Mouse (Mus musculus): Measurements from ENCODE around the gene Marc2. TPM values are rescaled to one million over a fixed set of nuclear protein-coding genes. Genes with fewer than 3 reads are reported as not detected.
A peak's percentile ranks its signal among the peaks of the same experiment; 100 is the strongest.

Marc2 gene
- polyA plus RNA-seq (2016; fragmentation: Nextera tagmentation; extraction: Ambion mirVana) = 72.9 and 98.6 TPM in 2 replicates

DNA sequence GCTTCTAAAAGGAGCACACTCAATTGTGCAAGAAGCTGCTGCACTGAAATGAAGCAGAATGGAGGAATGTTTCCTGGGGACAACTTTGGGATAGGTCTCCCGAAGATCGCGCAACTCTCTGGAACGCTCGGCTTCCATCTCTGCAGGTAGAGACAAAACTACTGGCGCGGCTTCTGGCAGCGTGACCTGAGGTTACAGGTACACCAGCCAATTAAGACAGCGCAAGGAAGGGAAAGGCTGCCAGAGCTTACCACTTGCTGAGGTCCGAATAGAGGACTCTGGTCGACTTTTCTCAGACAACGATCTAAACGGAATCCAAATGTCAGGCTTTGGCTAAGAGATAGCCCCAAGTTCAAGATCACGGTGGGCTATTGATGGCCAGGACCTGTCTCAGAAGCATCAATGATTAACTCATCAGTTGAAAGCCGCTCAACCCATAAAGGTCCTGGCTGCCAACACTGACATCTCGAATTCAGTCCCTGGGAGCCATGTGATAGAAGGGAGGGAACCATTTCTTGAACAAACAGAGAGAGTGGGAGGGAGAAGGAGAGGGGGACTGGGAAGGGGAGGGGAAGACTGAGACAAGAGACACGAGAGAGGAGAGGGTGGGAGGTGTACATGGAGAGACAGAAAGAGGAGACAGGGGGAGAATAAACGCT is at the start of gene Marc2:
TSS of gene Marc2 (minus strand) at position 360 of the 659 bp plus-strand sequence.
- Histone ChIP-seq H3K9me3 (no peaks in the 10 kb centered on the region), H3K36me3 (no peaks in the 10 kb centered on the region), H3K4me1 (peaks cover 36% of the 10 kb centered on the region), H3K4me3 (peak within 1 kb of the TSS; percentile 94), H3K27ac (peak within 1 kb of the TSS; percentile 93), H3K27me3 (ENCODE audit: insufficient read depth, poor library complexity, severe bottlenecking) (peaks cover 19% of the 10 kb centered on the region)
- WGBS = 6% methylated on average over 18 of the region's 18 CpGs
- no peak for DNase-seq (ENCODE audit: low spot score)

GRCm38 (mm10) chr1:184891998-184892397 is 45.7 kb upstream of the Marc2 start:
- H3K4me3 ChIP-seq = no peak overlapping the region
- H3K36me3 ChIP-seq = no peaks in the 10 kb centered on the region
- H3K4me1 ChIP-seq = no peaks in the 10 kb centered on the region
- H3K27me3 ChIP-seq (ENCODE audit: insufficient read depth, poor library complexity, severe bottlenecking) = no peaks in the 10 kb centered on the region
- 81% methylated on average over 3 of the region's 3 CpGs for WGBS
- no peaks in the 10 kb centered on the region for H3K9me3 ChIP-seq
- no peak overlapping the region for H3K27ac ChIP-seq
- no peak for DNase-seq (ENCODE audit: low spot score)

GRCm38 (mm10) chr1:184889454-184889853 is 43.2 kb upstream of the Marc2 start:
- Histone ChIP-seq H3K4me1 (no peaks in the 10 kb centered on the region), H3K27me3 (ENCODE audit: insufficient read depth, poor library complexity, severe bottlenecking) (peaks cover 6% of the 10 kb centered on the region; the same call in 1 of the 2 replicates), H3K36me3 (no peaks in the 10 kb centered on the region), H3K27ac (no peak overlapping the region), H3K4me3 (no peak overlapping the region), H3K9me3 (no peaks in the 10 kb centered on the region)
- WGBS = 90% methylated on average over 6 of the region's 6 CpGs
- no peak for DNase-seq (ENCODE audit: low spot score)

DNA sequence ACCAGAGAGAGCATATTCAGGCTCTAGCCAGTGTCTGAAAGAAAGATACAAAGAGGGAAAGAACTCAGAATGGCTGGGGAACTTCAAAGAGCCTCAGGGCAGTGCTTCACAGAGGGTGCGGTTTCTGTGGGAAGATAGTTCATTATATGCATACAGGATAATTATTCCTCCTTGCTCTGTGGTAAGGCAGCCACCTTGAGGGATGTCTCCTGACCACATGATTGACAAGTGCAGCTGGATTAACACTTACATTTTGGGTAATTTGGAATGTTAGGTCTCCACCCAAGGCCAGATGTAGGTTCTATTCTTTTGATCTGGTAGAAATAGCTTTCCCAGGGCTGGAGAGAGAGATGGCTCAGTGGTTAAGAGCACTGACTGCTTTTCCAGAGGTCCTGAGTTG is 39.9 kb upstream of the Marc2 start:
- peaks cover 15% of the 10 kb centered on the region for H3K4me1 ChIP-seq
- no peaks in the 10 kb centered on the region for H3K36me3 ChIP-seq
- DNase-seq (ENCODE audit: low spot score) = no peak
- H3K4me3 ChIP-seq = no peak overlapping the region
- no peaks in the 10 kb centered on the region for H3K9me3 ChIP-seq
- peaks cover 37% of the 10 kb centered on the region for H3K27me3 ChIP-seq (ENCODE audit: insufficient read depth, poor library complexity, severe bottlenecking)
- 59% methylated on average over 1 of the region's 1 CpGs for WGBS
- H3K27ac ChIP-seq = no peak overlapping the region

- peak within 1 kb of the TSS; percentile 70 for H3K4me3 ChIP-seq
- no peak for DNase-seq (ENCODE audit: low spot score)
- WGBS = 2% methylated on average over 77 of the region's 77 CpGs
- no peaks in the 10 kb centered on the region for H3K36me3 ChIP-seq
- H3K4me1 ChIP-seq = peaks cover 22% of the 10 kb centered on the region
- H3K27me3 ChIP-seq (ENCODE audit: insufficient read depth, poor library complexity, severe bottlenecking) = peaks cover 50% of the 10 kb centered on the region
- no peaks in the 10 kb centered on the region for H3K9me3 ChIP-seq
- peak within 1 kb of the TSS; percentile 53 for H3K27ac ChIP-seq
These were observed 36.3 kb upstream of the Marc2 start, which contains the start of gene C130074G19Rik for GRCm38 (mm10) chr1:184882281-184883268. C130074G19Rik (minus strand) TSS chr1:184883218.

DNA sequence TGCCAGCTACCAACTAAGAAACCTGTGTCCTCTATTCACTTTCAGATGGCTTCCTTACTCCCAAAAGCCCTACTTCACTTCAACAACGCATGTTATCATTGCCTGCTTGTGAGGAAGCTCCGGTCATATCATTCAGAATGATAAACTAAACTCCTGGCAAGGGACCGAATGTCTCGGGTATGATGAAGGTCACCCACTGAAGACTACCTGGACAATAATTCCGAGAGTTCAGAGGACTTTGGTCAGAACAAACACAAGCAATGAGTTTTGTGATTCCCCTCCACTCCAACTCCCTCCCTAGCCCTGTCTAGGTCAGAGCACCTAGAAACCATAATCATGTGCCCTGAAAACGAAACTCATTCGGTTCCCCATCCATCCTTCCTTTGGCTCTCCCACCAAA is 35.6 kb upstream of the Marc2 start:
- H3K36me3 ChIP-seq = no peaks in the 10 kb centered on the region
- H3K4me3 ChIP-seq = peak overlapping the region; percentile 70
- peaks cover 50% of the 10 kb centered on the region for H3K27me3 ChIP-seq (ENCODE audit: insufficient read depth, poor library complexity, severe bottlenecking)
- peaks cover 22% of the 10 kb centered on the region for H3K4me1 ChIP-seq
- H3K9me3 ChIP-seq = no peaks in the 10 kb centered on the region
- 51% methylated on average over 7 of the region's 7 CpGs for WGBS
- H3K27ac ChIP-seq = no peak overlapping the region
- DNase-seq (ENCODE audit: low spot score) = no peak

- H3K27me3 ChIP-seq (ENCODE audit: insufficient read depth, poor library complexity, severe bottlenecking) = peaks cover 50% of the 10 kb centered on the region
These were observed 35.0 kb upstream of the Marc2 start for GRCm38 (mm10) chr1:184881211-184881610.

GRCm38 (mm10) chr1:184878860-184879259 is 32.6 kb upstream of the Marc2 start:
- no peak for DNase-seq (ENCODE audit: low spot score)
- Histone ChIP-seq H3K36me3 (no peaks in the 10 kb centered on the region), H3K9me3 (no peaks in the 10 kb centered on the region), H3K4me3 (no peak overlapping the region), H3K27me3 (ENCODE audit: insufficient read depth, poor library complexity, severe bottlenecking) (peaks cover 49% of the 10 kb centered on the region), H3K4me1 (peaks cover 22% of the 10 kb centered on the region), H3K27ac (no peak overlapping the region)
- WGBS = 69% methylated on average over 6 of the region's 6 CpGs

More at GRCm38 (mm10) chr1:184881211-184881610, 35.0 kb upstream of the Marc2 start:
- 83% methylated on average over 5 of the region's 5 CpGs for WGBS
- Histone ChIP-seq H3K27ac (no peak overlapping the region), H3K36me3 (no peaks in the 10 kb centered on the region), H3K4me3 (no peak overlapping the region), H3K9me3 (no peaks in the 10 kb centered on the region), H3K4me1 (peaks cover 22% of the 10 kb centered on the region)
- no peak for DNase-seq (ENCODE audit: low spot score)

- Histone ChIP-seq H3K9me3 (no peaks in the 10 kb centered on the region), H3K36me3 (no peaks in the 10 kb centered on the region), H3K4me1 (peaks cover 13% of the 10 kb centered on the region), H3K27ac (no peak overlapping the region), H3K4me3 (no peak overlapping the region), H3K27me3 (ENCODE audit: insufficient read depth, poor library complexity, severe bottlenecking) (peaks cover 38% of the 10 kb centered on the region)
- 50% methylated on average over 2 of the region's 2 CpGs for WGBS
- no peak for DNase-seq (ENCODE audit: low spot score)
These were observed 31.1 kb upstream of the Marc2 start for GRCm38 (mm10) chr1:184877306-184877705.

DNA sequence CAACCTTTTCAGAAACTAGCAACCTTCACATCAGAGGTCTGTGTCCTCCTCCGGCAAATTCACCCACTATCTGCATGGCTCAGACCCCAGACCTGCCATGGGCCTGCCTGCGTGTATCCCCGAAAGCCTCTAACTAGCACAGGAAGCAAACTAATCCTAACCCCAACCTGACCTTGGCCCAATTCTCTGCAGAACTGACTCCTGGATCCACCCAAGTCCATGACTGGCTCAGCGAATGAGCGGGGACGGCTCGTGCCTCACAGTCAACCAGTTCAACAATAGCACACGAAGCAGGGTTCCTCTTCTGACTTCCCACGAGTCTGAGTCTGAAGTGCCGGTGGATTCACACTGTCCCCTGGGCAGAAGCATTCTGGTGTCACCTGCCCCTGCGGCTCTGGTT is 27.7 kb upstream of the Marc2 start:
- 86% methylated on average over 11 of the region's 11 CpGs for WGBS
- no peak overlapping the region for H3K27ac ChIP-seq
- H3K9me3 ChIP-seq = no peaks in the 10 kb centered on the region
- no peak overlapping the region for H3K4me3 ChIP-seq
- H3K4me1 ChIP-seq = peaks cover 18% of the 10 kb centered on the region
- peaks cover 22% of the 10 kb centered on the region for H3K27me3 ChIP-seq (ENCODE audit: insufficient read depth, poor library complexity, severe bottlenecking)
- no peak for DNase-seq (ENCODE audit: low spot score)
- H3K36me3 ChIP-seq = no peaks in the 10 kb centered on the region

GRCm38 (mm10) chr1:184872069-184872819 is 26.0 kb upstream of the Marc2 start:
- Histone ChIP-seq H3K27ac (peak overlapping the region; percentile 42; the same call in 1 of the 2 replicates), H3K9me3 (no peaks in the 10 kb centered on the region), H3K4me3 (no peak overlapping the region), H3K4me1 (peaks cover 17% of the 10 kb centered on the region), H3K36me3 (no peaks in the 10 kb centered on the region), H3K27me3 (ENCODE audit: insufficient read depth, poor library complexity, severe bottlenecking) (peaks cover 21% of the 10 kb centered on the region; the same call in 1 of the 2 replicates)
- 64% methylated on average over 7 of the region's 7 CpGs for WGBS
- no peak for DNase-seq (ENCODE audit: low spot score)

DNA sequence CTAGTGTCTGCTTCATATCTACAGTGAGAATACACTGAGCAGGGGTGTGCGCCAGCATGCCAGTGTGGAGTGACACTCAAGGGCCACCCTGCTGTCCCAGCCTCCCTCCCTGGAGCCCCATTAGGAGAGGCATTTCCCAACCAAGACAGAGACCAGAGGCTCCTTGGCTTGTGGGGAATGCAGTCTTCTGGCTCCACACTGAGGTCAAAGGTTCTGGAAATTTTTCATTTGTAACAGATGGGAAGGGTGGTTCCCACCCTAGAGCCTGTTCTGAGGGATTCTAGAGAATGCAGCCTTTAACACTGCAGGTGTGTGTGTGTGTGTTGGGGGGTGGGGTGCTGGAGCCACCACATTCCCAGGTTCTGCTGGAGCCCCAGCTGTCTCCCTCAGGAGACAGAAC is 25.3 kb upstream of the Marc2 start:
- WGBS = 65% methylated on average over 1 of the region's 1 CpGs
- H3K4me1 ChIP-seq = peaks cover 21% of the 10 kb centered on the region
- no peak for DNase-seq (ENCODE audit: low spot score)
- peak overlapping the region; percentile 42; the same call in 1 of the 2 replicates for H3K27ac ChIP-seq
- peaks cover 21% of the 10 kb centered on the region; the same call in 1 of the 2 replicates for H3K27me3 ChIP-seq (ENCODE audit: insufficient read depth, poor library complexity, severe bottlenecking)
- no peaks in the 10 kb centered on the region for H3K9me3 ChIP-seq
- no peaks in the 10 kb centered on the region for H3K36me3 ChIP-seq
- no peak overlapping the region for H3K4me3 ChIP-seq
